Comparison of ENCODE assay signal across 24 mouse cellular contexts in genomic region chr5:73324526-73325170, GRCm38 (mm10). TPM values are rescaled to one million over a fixed set of nuclear protein-coding genes. Genes with fewer than 3 reads are reported as not detected.
"Had no signal": no experiment of that assay in that cellular context is flagged by ENCODE, and none has a peak within 500 bp of the region (broad histone marks: within the 10 kb centered on the region; RNA-seq: fewer than 3 reads in every experiment).

No protein-coding gene starts in this region.

- H3K4me3 ChIP-seq: layer of hippocampus, adult 2 months; limb, embryonic 10.5 days; limb, embryonic 13.5 days; liver, embryonic 12.5 days; liver, embryonic 15.5 days; lung, embryonic 15.5 days; megakaryocyte, embryonic 14.5 days; midbrain, embryonic 10.5 days; midbrain, embryonic 13.5 days; myocyte; neural tube, embryonic 13.5 days had no signal

- H3K27me3 ChIP-seq: limb, embryonic 13.5 days; liver, embryonic 12.5 days; liver, embryonic 15.5 days; lung, embryonic 15.5 days; megakaryocyte, embryonic 14.5 days; midbrain, embryonic 13.5 days; neural tube, embryonic 13.5 days had no signal

- H3K36me3 ChIP-seq: limb, embryonic 10.5 days; limb, embryonic 13.5 days; liver, embryonic 12.5 days; liver, embryonic 15.5 days; lung, embryonic 15.5 days had no signal

- H3K9ac ChIP-seq: limb, embryonic 13.5 days; liver, embryonic 12.5 days; liver, embryonic 15.5 days; lung, embryonic 15.5 days; midbrain, embryonic 13.5 days; neural tube, embryonic 13.5 days had no signal

- H3K4me1 ChIP-seq: limb, embryonic 10.5 days; limb, embryonic 13.5 days; liver, embryonic 12.5 days; liver, embryonic 15.5 days; lung, embryonic 15.5 days; midbrain, embryonic 10.5 days; midbrain, embryonic 13.5 days; neural tube, embryonic 13.5 days had no signal

- H3K9me3 ChIP-seq: limb, embryonic 10.5 days; limb, embryonic 13.5 days; liver, embryonic 12.5 days; liver, embryonic 15.5 days; lung, embryonic 15.5 days; megakaryocyte, embryonic 14.5 days; midbrain, embryonic 10.5 days; midbrain, embryonic 13.5 days; neural tube, embryonic 13.5 days had no signal

- H3K27ac ChIP-seq: kidney, postnatal 0 days; layer of hippocampus, adult 2 months; limb, embryonic 10.5 days; limb, embryonic 13.5 days; liver, embryonic 12.5 days; liver, embryonic 15.5 days; lung, embryonic 15.5 days; midbrain, embryonic 10.5 days; midbrain, embryonic 13.5 days; neural tube, embryonic 13.5 days had no signal

- DNase-seq: kidney, adult 9 months; kidney, postnatal 25 days; layer of hippocampus, adult 9-11 months; liver; lung, adult 18-20 months; lung, postnatal 10 days; lung, postnatal 36 days; retina, postnatal 1 day; right cerebral cortex, postnatal 25 days; thymus, postnatal 25 days had no signal

- ATAC-seq: liver, embryonic 12.5 days; midbrain, embryonic 13.5 days; midbrain, embryonic 16.5 days had no signal

- H3K4me2 ChIP-seq: limb, embryonic 13.5 days; liver, embryonic 12.5 days; liver, embryonic 15.5 days; lung, embryonic 15.5 days; midbrain, embryonic 13.5 days; neural tube, embryonic 13.5 days had no signal

RNA-seq across cellular contexts. Expression of gene Ociad2, which starts 16.2 kb away (rescaled TPM):
- total RNA-seq: monocyte, adult 5-6 weeks had no signal
